Comparison of ENCODE assay signal across 15 mouse cellular contexts in the genomic region with DNA sequence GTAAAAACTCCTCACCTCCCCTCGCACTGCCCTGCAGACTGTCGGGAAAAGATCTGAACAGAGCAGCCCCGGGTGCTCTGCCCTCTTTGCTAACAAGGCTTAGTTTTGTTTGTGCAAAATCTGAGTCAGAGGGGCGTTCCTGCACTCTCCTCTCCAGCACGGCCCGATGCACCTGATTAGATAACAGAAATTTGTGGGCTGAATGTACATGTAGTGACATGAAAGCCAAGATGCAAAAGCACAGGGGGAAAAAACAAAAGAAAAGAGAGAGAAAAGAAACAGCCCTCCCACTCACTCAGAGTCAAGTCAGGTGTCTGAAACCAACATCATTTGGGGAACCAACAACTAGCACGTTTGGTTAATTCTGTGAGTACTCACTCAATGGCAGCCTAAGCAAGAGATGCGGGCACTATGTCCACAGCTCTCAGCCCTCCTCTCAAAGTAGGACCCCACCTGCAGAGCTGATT.
DNase-seq lines count a peak whose midpoint lies in the region; ATAC-seq and TF ChIP-seq lines count a peak whose summit lies in the region.
"Had no signal": no experiment of that assay in that cellular context is flagged by ENCODE, and none has a peak within 500 bp of the region (broad histone marks: within the 10 kb centered on the region; RNA-seq: fewer than 3 reads in every experiment).

No protein-coding gene starts in this region.

- H3K27me3 ChIP-seq in lung, embryonic 16.5 days (ENCODE audit: control insufficient read depth, insufficient read depth, low read depth, low read length) = no peaks in the 10 kb centered on the region
- H3K27me3 ChIP-seq in stomach, postnatal 0 days (ENCODE audit: control insufficient read depth, insufficient read depth, low read length) = no peaks in the 10 kb centered on the region
- H3K27me3 ChIP-seq: embryonic facial prominence, embryonic 15.5 days; liver, embryonic 15.5 days had no signal

- H3K36me3 ChIP-seq in lung, embryonic 16.5 days (ENCODE audit: control insufficient read depth, insufficient read depth, low read length) = no peaks in the 10 kb centered on the region
- H3K36me3 ChIP-seq in stomach, postnatal 0 days (ENCODE audit: control insufficient read depth, insufficient read depth, low read length) = no peaks in the 10 kb centered on the region
- H3K36me3 ChIP-seq: embryonic facial prominence, embryonic 15.5 days; limb, embryonic 10.5 days; liver, embryonic 15.5 days had no signal

- H3K4me3 ChIP-seq in lung, embryonic 16.5 days (ENCODE audit: low read length) = no peak overlapping the region
- no peak overlapping the region for H3K4me3 ChIP-seq in lung, adult 2 months (replicated peaks; ENCODE audit: extremely low read depth, low read depth, low read length)
- no peak overlapping the region for H3K4me3 ChIP-seq in stomach, postnatal 0 days (ENCODE audit: low read depth, low read length)
- H3K4me3 ChIP-seq: embryonic facial prominence, embryonic 15.5 days; gastrocnemius, adult 2 months; limb, embryonic 10.5 days; liver, embryonic 15.5 days had no signal

- no peak for TF ChIP-seq POLR2A in lung, adult 2 months (IDR thresholded peaks at IDR 0.05; ENCODE audit: borderline replicate concordance, extremely low read depth, low read depth, low read length)

- H3K27ac ChIP-seq in lung, embryonic 16.5 days (ENCODE audit: low read length) = no peak overlapping the region
- H3K27ac ChIP-seq in stomach, postnatal 0 days (replicated peaks) = peak overlapping the region; percentile 69
- H3K27ac ChIP-seq: gastrocnemius, adult 2 months; limb, embryonic 10.5 days; liver, embryonic 15.5 days had no signal

- WGBS in lung, embryonic 16.5 days = 17% methylated on average over 8 of the region's 8 CpGs
- WGBS in lung, adult 2 months = 27% methylated on average over 8 of the region's 8 CpGs
- 23% methylated on average over 8 of the region's 8 CpGs for WGBS in stomach, postnatal 0 days

- H3K9me3 ChIP-seq in lung, embryonic 16.5 days (ENCODE audit: control insufficient read depth, low read length) = no peaks in the 10 kb centered on the region
- no peaks in the 10 kb centered on the region for H3K9me3 ChIP-seq in stomach, postnatal 0 days (ENCODE audit: control insufficient read depth, low read length)
- H3K9me3 ChIP-seq: embryonic facial prominence, embryonic 15.5 days; limb, embryonic 10.5 days; liver, embryonic 15.5 days had no signal

- H3K4me2 ChIP-seq in lung, embryonic 16.5 days (ENCODE audit: low read depth, low read length) = no peak overlapping the region
- 0 out of 2 replicates have a peak overlapping the region, but pooled peaks have one; percentile 15 for H3K4me2 ChIP-seq in stomach, postnatal 0 days (replicated peaks; ENCODE audit: low read depth)
- H3K4me2 ChIP-seq: embryonic facial prominence, embryonic 15.5 days; liver, embryonic 15.5 days had no signal

- intact Hi-C loops in left cerebral cortex, postnatal 36 days (cut with DNase I) = no loop called here

- TF ChIP-seq EP300 in stomach, postnatal 0 days (optimal IDR thresholded peaks at IDR 0.05) = no peak

- no peak overlapping the region for H3K9ac ChIP-seq in lung, embryonic 16.5 days (ENCODE audit: low read length)
- no peak overlapping the region for H3K9ac ChIP-seq in stomach, postnatal 0 days (ENCODE audit: low read length)
- H3K9ac ChIP-seq: embryonic facial prominence, embryonic 15.5 days; liver, embryonic 15.5 days had no signal

- 0 out of 2 replicates have a peak, but pooled peaks have one; percentile 38 for ATAC-seq in lung, embryonic 16.5 days (ENCODE audit: low read depth)
- peak; percentile 74 for ATAC-seq in activated CD4-positive, CD25-positive, alpha-beta regulatory T cell, adult 4 months
- peak; percentile 92 for ATAC-seq in stomach, postnatal 0 days (ENCODE audit: low FRiP score, low TSS enrichment)
- ATAC-seq: forebrain, embryonic 14.5 days had no signal

- DNase-seq in lung, adult 2 months = no peak
- peak; percentile 50 for DNase-seq in CD4-positive, CD25-positive, alpha-beta regulatory T cell, adult 2 months (ENCODE audit: low read depth, low spot score)
- peak; percentile 75 for DNase-seq in stomach, postnatal 0 days (ENCODE audit: low spot score)
- no peak for DNase-seq in left cerebral cortex, postnatal 36 days (ENCODE audit: low spot score in 2 of 2)
- DNase-seq in embryo, embryonic 10 days (ENCODE audit: low spot score) = no peak
- no peak for DNase-seq in adrenal gland, adult (ENCODE audit: inconsistent age in 2 of 2, low spot score in 1 of 2)
- DNase-seq: cerebellum, postnatal 36 days; gastrocnemius, adult 2 months; kidney, adult 11 months had no signal

- H3K4me1 ChIP-seq in lung, embryonic 16.5 days (replicated peaks; ENCODE audit: control insufficient read depth, insufficient read depth, low read length) = no peaks in the 10 kb centered on the region
- no peaks in the 10 kb centered on the region for H3K4me1 ChIP-seq in lung, adult 2 months (ENCODE audit: control insufficient read depth, insufficient read depth, low read length)
- H3K4me1 ChIP-seq in stomach, postnatal 0 days (replicated peaks; ENCODE audit: control insufficient read depth, insufficient read depth) = no peaks in the 10 kb centered on the region
- H3K4me1 ChIP-seq: liver, embryonic 15.5 days had no signal

- no peak for TF ChIP-seq CTCF in lung, adult 2 months (IDR thresholded peaks at IDR 0.05; ENCODE audit: insufficient read depth, low read length)
- TF ChIP-seq CTCF in stomach, postnatal 0 days (IDR thresholded peaks at IDR 0.05; ENCODE audit: low read depth) = no peak

Comparison
In these comparisons a context has a peak if more than half of its experiments do, and no peak if none do; other contexts are left out.
1. ATAC-seq: peak in every context shown above with its lines; median percentile 92 in stomach, postnatal 0 days; 74 in activated CD4-positive, CD25-positive, alpha-beta regulatory T cell, adult 4 months; 38 in lung, embryonic 16.5 days.
2. DNase-seq: peak in CD4-positive, CD25-positive, alpha-beta regulatory T cell, adult 2 months (single experiment) and stomach, postnatal 0 days (single experiment); none in lung, adult 2 months (single experiment), left cerebral cortex, postnatal 36 days (0 of 2), embryo, embryonic 10 days (single experiment) and adrenal gland, adult (0 of 2).